In the genomic region with DNA sequence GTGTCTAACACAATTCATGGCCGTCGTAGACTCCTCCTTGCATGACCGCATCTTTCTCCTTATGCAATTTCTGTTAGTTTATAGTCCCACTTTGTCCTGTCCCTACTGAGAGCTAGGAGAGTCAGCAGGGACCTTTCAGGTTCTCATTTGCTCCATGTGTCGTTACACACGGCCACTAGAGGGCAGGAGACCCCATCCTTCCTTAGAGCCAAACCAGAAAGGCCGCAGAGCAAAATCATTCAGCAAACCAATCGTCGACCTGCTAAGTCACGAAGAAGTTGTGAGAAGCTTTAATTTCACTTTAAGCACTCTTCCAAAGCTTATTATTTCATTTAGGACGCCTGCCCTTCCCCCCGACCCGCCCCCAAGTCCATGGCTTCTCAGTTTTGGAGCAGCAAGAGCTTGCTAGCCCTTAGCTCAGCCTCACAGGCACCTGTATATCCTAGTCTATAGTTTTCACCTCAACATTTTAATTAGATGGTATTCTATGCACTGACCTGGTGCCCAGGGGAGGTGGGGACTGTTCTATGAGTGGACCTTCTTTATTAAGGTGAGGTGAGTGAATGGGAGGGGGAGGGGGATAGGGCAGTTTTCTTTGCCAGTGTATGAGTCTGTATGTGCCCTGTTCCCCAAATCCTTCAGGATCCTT, we compare ENCODE assay signal across 8 mouse cellular contexts. TPM values are rescaled to one million over a fixed set of nuclear protein-coding genes. Genes with fewer than 3 reads are reported as not detected.
DNase-seq lines count a peak whose midpoint lies in the region; ATAC-seq and TF ChIP-seq lines count a peak whose summit lies in the region.

No protein-coding gene starts in this region.

- H3K4me2 ChIP-seq in neural tube, embryonic 12.5 days (replicated peaks), result no peak overlapping the region

- DNase-seq in ovary, adult 18-20 months (ENCODE audit: low spot score), result peak; percentile 41
- DNase-seq in ovary, postnatal 10 days (ENCODE audit: low spot score), result no peak
- peak; percentile 45 for DNase-seq in cerebellum, adult 9-11 months
- DNase-seq in kidney, adult 18-20 months, result peak; percentile 83
- DNase-seq in liver, adult 2 months (ENCODE audit: extremely low read depth, low read depth, low spot score), result peak; percentile 66
- DNase-seq in testis, postnatal 14 days (ENCODE audit: low spot score), result peak; percentile 32

- H3K27me3 ChIP-seq in liver, adult 2 months (ENCODE audit: control insufficient read depth, insufficient read depth, low read length), result no peaks in the 10 kb centered on the region
- H3K27me3 ChIP-seq in neural tube, embryonic 12.5 days (replicated peaks), result no peaks in the 10 kb centered on the region

- no peak for TF ChIP-seq POLR2A in liver, adult 2 months (IDR thresholded peaks at IDR 0.05; ENCODE audit: extremely low read depth, insufficient read depth, low read length)

- WGBS in liver, adult 2 months, result 2% methylated on average over 12 of the region's 12 CpGs
- 18% methylated on average over 12 of the region's 12 CpGs for WGBS in neural tube, embryonic 12.5 days

- no peaks in the 10 kb centered on the region; the same call in 1 of the 2 replicates for H3K4me1 ChIP-seq in liver, adult 2 months (ENCODE audit: control insufficient read depth, insufficient read depth, low read length)
- no peaks in the 10 kb centered on the region for H3K4me1 ChIP-seq in neural tube, embryonic 12.5 days

- TF ChIP-seq CTCF in liver, adult 2 months (IDR thresholded peaks at IDR 0.05; ENCODE audit: low read depth, low read length), result peak; percentile 79

- ATAC-seq in granulocyte monocyte progenitor cell, adult 5-6 weeks (replicated peaks; ENCODE audit: poor library complexity, severe bottlenecking), result peak; percentile 71
- ATAC-seq in neural tube, embryonic 12.5 days (ENCODE audit: low FRiP score, low read depth), result 0 out of 2 replicates have a peak, but pooled peaks have one; percentile 33

- H3K9ac ChIP-seq in liver, adult 2 months (ENCODE audit: low read depth, low read length), result no peak overlapping the region
- no peak overlapping the region for H3K9ac ChIP-seq in neural tube, embryonic 12.5 days

- no peaks in the 10 kb centered on the region; the same call in 1 of the 2 replicates for H3K79me2 ChIP-seq in liver, adult 2 months (ENCODE audit: control insufficient read depth, insufficient read depth, low read length)

- H3K36me3 ChIP-seq in liver, adult 2 months (ENCODE audit: control insufficient read depth, insufficient read depth, low read length), result no peaks in the 10 kb centered on the region
- no peaks in the 10 kb centered on the region for H3K36me3 ChIP-seq in neural tube, embryonic 12.5 days

- no peak overlapping the region for H3K4me3 ChIP-seq in liver, adult 2 months (ENCODE audit: insufficient read depth, low read depth, low read length)
- no peak overlapping the region for H3K4me3 ChIP-seq in neural tube, embryonic 12.5 days

- H3K27ac ChIP-seq in liver, adult 2 months (replicated peaks; ENCODE audit: insufficient read depth, low read depth, low read length), result no peak overlapping the region
- H3K27ac ChIP-seq in neural tube, embryonic 12.5 days, result no peak overlapping the region

- H3K9me3 ChIP-seq in neural tube, embryonic 12.5 days, result no peaks in the 10 kb centered on the region

RNA-seq across cellular contexts. Expression of a gene that starts 1.2 kb away (rescaled TPM):
- not detected in 2 replicates for total RNA-seq in granulocyte monocyte progenitor cell, adult 5-6 weeks (2014; fragmentation: Nextera tagmentation)
- total RNA-seq in granulocyte monocyte progenitor cell, adult 5-6 weeks (2017), result 0.34 and 0.72 TPM in 2 replicates
- total RNA-seq in liver, adult 2 months (2014; rRNA removed), result 6.1 and 6.4 TPM in 2 replicates
- polyA plus RNA-seq in liver, adult 2 months (2012; rRNA removed), result 1.0 and 1.4 TPM in 2 replicates
- 0.70 and 1.1 TPM in 2 replicates for polyA plus RNA-seq in neural tube, embryonic 12.5 days (2016; fragmentation: Nextera tagmentation; extraction: Ambion mirVana)

RNA-seq across cellular contexts. Expression of a gene that starts 19.2 kb away (rescaled TPM):
- 1.3 TPM in 1 of 2 replicates, not detected in the other for total RNA-seq in granulocyte monocyte progenitor cell, adult 5-6 weeks (2014; fragmentation: Nextera tagmentation)
- total RNA-seq in granulocyte monocyte progenitor cell, adult 5-6 weeks (2017), result 0.05 and 0.13 TPM in 2 replicates
- under 0.01 TPM in 2 replicates for total RNA-seq in liver, adult 2 months (2014; rRNA removed)
- 0.06 and 0.10 TPM in 2 replicates for polyA plus RNA-seq in liver, adult 2 months (2012; rRNA removed)
- polyA plus RNA-seq in neural tube, embryonic 12.5 days (2016; fragmentation: Nextera tagmentation; extraction: Ambion mirVana), result 4.1 and 4.6 TPM in 2 replicates

RNA-seq across cellular contexts. Expression of a gene that starts 30.1 kb away (rescaled TPM):
- 8.3 and 10.3 TPM in 2 replicates for total RNA-seq in granulocyte monocyte progenitor cell, adult 5-6 weeks (2014; fragmentation: Nextera tagmentation)
- 9.4 and 16.1 TPM in 2 replicates for total RNA-seq in granulocyte monocyte progenitor cell, adult 5-6 weeks (2017)
- 11.6 and 12.2 TPM in 2 replicates for total RNA-seq in liver, adult 2 months (2014; rRNA removed)
- polyA plus RNA-seq in liver, adult 2 months (2012; rRNA removed), result 4.2 and 6.3 TPM in 2 replicates
- 2.2 and 2.5 TPM in 2 replicates for polyA plus RNA-seq in neural tube, embryonic 12.5 days (2016; fragmentation: Nextera tagmentation; extraction: Ambion mirVana)

RNA-seq across cellular contexts. Expression of a gene that starts 38.6 kb away (rescaled TPM):
- not detected in 2 replicates for total RNA-seq in granulocyte monocyte progenitor cell, adult 5-6 weeks (2014; fragmentation: Nextera tagmentation)
- total RNA-seq in granulocyte monocyte progenitor cell, adult 5-6 weeks (2017), result 0.60 and 1.3 TPM in 2 replicates
- 11.9 and 15.1 TPM in 2 replicates for total RNA-seq in liver, adult 2 months (2014; rRNA removed)
- 3.9 and 5.5 TPM in 2 replicates for polyA plus RNA-seq in liver, adult 2 months (2012; rRNA removed)
- polyA plus RNA-seq in neural tube, embryonic 12.5 days (2016; fragmentation: Nextera tagmentation; extraction: Ambion mirVana), result 3.1 and 4.3 TPM in 2 replicates

RNA-seq across cellular contexts. Expression of a gene that starts 43.9 kb away (rescaled TPM):
- total RNA-seq in granulocyte monocyte progenitor cell, adult 5-6 weeks (2014; fragmentation: Nextera tagmentation), result 2.2 TPM in 1 of 2 replicates, not detected in the other
- total RNA-seq in granulocyte monocyte progenitor cell, adult 5-6 weeks (2017), result 0.99 and 1.7 TPM in 2 replicates
- 0.83 and 1.5 TPM in 2 replicates for total RNA-seq in liver, adult 2 months (2014; rRNA removed)
- 2.0 and 2.4 TPM in 2 replicates for polyA plus RNA-seq in liver, adult 2 months (2012; rRNA removed)
- polyA plus RNA-seq in neural tube, embryonic 12.5 days (2016; fragmentation: Nextera tagmentation; extraction: Ambion mirVana), result 13.8 TPM in 2 replicates
